ENCODE assay signal across 22 mouse cellular contexts in genomic region chr1:54850077-54850476, GRCm38 (mm10).
A peak's percentile ranks its signal among the peaks of the same experiment; 100 is the strongest.
DNase-seq lines count a peak whose midpoint lies in the region; ATAC-seq and TF ChIP-seq lines count a peak whose summit lies in the region.
"Had no signal": no experiment of that assay in that cellular context is flagged by ENCODE, and none has a peak within 500 bp of the region (broad histone marks: within the 10 kb centered on the region; RNA-seq: fewer than 3 reads in every experiment).

No protein-coding gene starts in this region.

- 61% methylated on average over 8 of the region's 8 CpGs for WGBS in forebrain, embryonic 10.5 days
- WGBS in forebrain, embryonic 12.5 days, result 61% methylated on average over 8 of the region's 8 CpGs
- 63% methylated on average over 8 of the region's 8 CpGs for WGBS in liver, embryonic 16.5 days (ENCODE audit: insufficient replicate concordance)
- 30% methylated on average over 8 of the region's 8 CpGs for WGBS in kidney, postnatal 0 days

- no peak overlapping the region for H3K4me3 ChIP-seq in forebrain, embryonic 10.5 days
- no peak overlapping the region for H3K4me3 ChIP-seq in forebrain, embryonic 12.5 days (replicated peaks)
- no peak overlapping the region for H3K4me3 ChIP-seq in liver, embryonic 16.5 days (ENCODE audit: low read depth, low read length)
- no peak overlapping the region for H3K4me3 ChIP-seq in kidney, postnatal 0 days (replicated peaks; ENCODE audit: low read depth, low read length)
- H3K4me3 ChIP-seq: embryonic facial prominence, embryonic 15.5 days; forebrain, embryonic 13.5 days; limb, embryonic 15.5 days; megakaryocyte, embryonic 14.5 days; myocyte; neural tube, embryonic 15.5 days had no signal

- DNase-seq in forebrain, embryonic 10.5 days (ENCODE audit: extremely low spot score, low spot score), result no peak
- DNase-seq in liver, result no peak
- peak; percentile 41 for DNase-seq in kidney, adult 18-20 months
- DNase-seq in kidney, postnatal 0 days (ENCODE audit: low spot score), result no peak
- DNase-seq in adrenal gland, postnatal 36 days, result no peak
- DNase-seq in adrenal gland, adult (ENCODE audit: inconsistent age in 2 of 2, low spot score in 1 of 2), result no peak
- DNase-seq: adrenal gland, adult 2 months; cerebellum, postnatal 25 days; gastrocnemius, postnatal 36 days; lung, postnatal 14 days; thymus, postnatal 4 days had no signal

- peaks cover 40% of the 10 kb centered on the region for H3K4me1 ChIP-seq in forebrain, embryonic 10.5 days
- peaks cover 15% of the 10 kb centered on the region for H3K4me1 ChIP-seq in forebrain, embryonic 12.5 days
- H3K4me1 ChIP-seq in liver, embryonic 16.5 days (ENCODE audit: control insufficient read depth, low read depth, low read length), result peaks cover 8% of the 10 kb centered on the region; the same call in 1 of the 2 replicates
- H3K4me1 ChIP-seq in kidney, postnatal 0 days (replicated peaks; ENCODE audit: insufficient read depth, low read length), result no peaks in the 10 kb centered on the region

- no peak for TF ChIP-seq CTCF in kidney, postnatal 0 days (IDR thresholded peaks at IDR 0.05; ENCODE audit: low read depth)

- H3K27me3 ChIP-seq in forebrain, embryonic 10.5 days (ENCODE audit: poor library complexity, severe bottlenecking), result no peaks in the 10 kb centered on the region
- peaks cover under 1% of the 10 kb centered on the region; the same call in 1 of the 2 replicates for H3K27me3 ChIP-seq in forebrain, embryonic 12.5 days
- no peaks in the 10 kb centered on the region for H3K27me3 ChIP-seq in liver, embryonic 16.5 days (ENCODE audit: control insufficient read depth, insufficient read depth, low read depth, low read length)
- no peaks in the 10 kb centered on the region for H3K27me3 ChIP-seq in kidney, postnatal 0 days (ENCODE audit: insufficient read depth, low read length)
- H3K27me3 ChIP-seq: CH12.LX; embryonic facial prominence, embryonic 15.5 days; forebrain, embryonic 13.5 days; limb, embryonic 15.5 days; megakaryocyte, embryonic 14.5 days; neural tube, embryonic 15.5 days had no signal

- no peaks in the 10 kb centered on the region for H3K36me3 ChIP-seq in forebrain, embryonic 10.5 days (replicated peaks)
- no peaks in the 10 kb centered on the region for H3K36me3 ChIP-seq in forebrain, embryonic 12.5 days (replicated peaks)
- H3K36me3 ChIP-seq in liver, embryonic 16.5 days (ENCODE audit: control insufficient read depth, insufficient read depth), result no peaks in the 10 kb centered on the region
- no peaks in the 10 kb centered on the region for H3K36me3 ChIP-seq in kidney, postnatal 0 days (ENCODE audit: insufficient read depth, low read length)
- H3K36me3 ChIP-seq: embryonic facial prominence, embryonic 15.5 days; limb, embryonic 15.5 days; neural tube, embryonic 15.5 days had no signal

- H3K9me3 ChIP-seq in forebrain, embryonic 10.5 days, result no peaks in the 10 kb centered on the region
- H3K9me3 ChIP-seq in forebrain, embryonic 12.5 days, result no peaks in the 10 kb centered on the region
- H3K9me3 ChIP-seq in liver, embryonic 16.5 days (replicated peaks; ENCODE audit: control insufficient read depth, low read length), result no peaks in the 10 kb centered on the region
- no peaks in the 10 kb centered on the region for H3K9me3 ChIP-seq in kidney, postnatal 0 days (replicated peaks; ENCODE audit: low read length)
- H3K9me3 ChIP-seq: embryonic facial prominence, embryonic 15.5 days; forebrain, embryonic 13.5 days; limb, embryonic 15.5 days; megakaryocyte, embryonic 14.5 days; neural tube, embryonic 15.5 days had no signal

- ATAC-seq in forebrain, embryonic 12.5 days (ENCODE audit: low FRiP score), result no peak
- peak; percentile 73 for ATAC-seq in liver, embryonic 16.5 days (ENCODE audit: low read depth)
- peak; percentile 41 for ATAC-seq in kidney, postnatal 0 days (replicated peaks; ENCODE audit: low FRiP score, low read depth)
- ATAC-seq: forebrain, embryonic 13.5 days; hindbrain, embryonic 16.5 days; intestine, postnatal 0 days had no signal

- H3K9ac ChIP-seq in forebrain, embryonic 12.5 days, result no peak overlapping the region
- H3K9ac ChIP-seq in liver, embryonic 16.5 days (ENCODE audit: low read depth, low read length), result no peak overlapping the region
- no peak overlapping the region for H3K9ac ChIP-seq in kidney, postnatal 0 days (ENCODE audit: low read depth, low read length)
- H3K9ac ChIP-seq: embryonic facial prominence, embryonic 15.5 days; forebrain, embryonic 13.5 days; limb, embryonic 15.5 days; neural tube, embryonic 15.5 days had no signal

- H3K4me2 ChIP-seq in forebrain, embryonic 12.5 days, result no peak overlapping the region
- no peak overlapping the region for H3K4me2 ChIP-seq in liver, embryonic 16.5 days (ENCODE audit: low read depth, low read length)
- H3K4me2 ChIP-seq in kidney, postnatal 0 days (ENCODE audit: low read length), result no peak overlapping the region
- H3K4me2 ChIP-seq: embryonic facial prominence, embryonic 15.5 days; forebrain, embryonic 13.5 days; limb, embryonic 15.5 days; neural tube, embryonic 15.5 days had no signal

- 0 out of 2 replicates have a peak overlapping the region, but pooled peaks have one; percentile 46 for H3K27ac ChIP-seq in forebrain, embryonic 10.5 days
- no peak overlapping the region for H3K27ac ChIP-seq in forebrain, embryonic 12.5 days
- H3K27ac ChIP-seq in liver, embryonic 16.5 days (ENCODE audit: low read length), result no peak overlapping the region
- no peak overlapping the region for H3K27ac ChIP-seq in kidney, postnatal 0 days
- H3K27ac ChIP-seq: embryonic facial prominence, embryonic 15.5 days; forebrain, embryonic 13.5 days; limb, embryonic 15.5 days; neural tube, embryonic 15.5 days had no signal
